Mouse (Mus musculus): ENCODE measurements around the gene Cntf.

DNA sequence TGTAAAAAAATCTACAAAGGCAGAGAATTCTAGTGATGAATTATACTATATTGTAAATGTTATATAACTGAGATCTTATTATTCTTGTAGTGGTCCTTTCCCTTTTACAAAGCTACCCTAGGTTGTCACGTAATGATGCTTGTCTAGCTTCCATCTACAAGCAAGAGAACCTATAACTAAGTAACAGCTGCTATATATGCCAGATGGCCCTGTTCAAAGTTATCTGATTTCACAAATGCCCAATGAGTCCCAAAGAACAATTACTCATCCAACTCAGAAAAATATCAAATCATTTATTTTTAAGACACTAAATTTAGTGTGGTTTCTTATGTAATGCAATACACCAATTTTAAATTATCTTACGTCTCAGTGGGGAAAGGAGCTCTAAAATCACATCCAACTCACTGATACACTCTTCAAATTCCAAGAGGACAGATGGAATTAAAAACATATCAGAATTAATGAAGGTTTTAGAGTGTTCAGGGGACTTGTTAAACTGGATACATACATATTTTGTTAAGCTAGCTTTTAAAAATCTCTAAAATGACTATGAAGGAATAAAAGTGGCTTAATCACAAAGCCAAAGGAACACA is 21.5 kb upstream of the Cntf start:
- TF ChIP-seq GATA1 (IDR thresholded peaks at IDR 0.05; ENCODE audit: borderline replicate concordance, low read length) (no peak), CTCF (IDR thresholded peaks at IDR 0.05; ENCODE audit: low read depth, low read length) (no peak), POLR2AphosphoS5 (IDR thresholded peaks at IDR 0.05; ENCODE audit: insufficient replicate concordance, low read depth, low read length) (no peak), GATA2 (IDR thresholded peaks at IDR 0.05; ENCODE audit: borderline replicate concordance, low read depth, low read length) (no peak)

Measured in G1E (cell line).